Mouse (Mus musculus): ENCODE data around the gene Slc7a10.

The Slc7a10 gene

GRCm38 (mm10) chr7:35185889-35186569 lies at the start of gene Slc7a10:
Gene Slc7a10, plus strand, starts transcription at chr7:35186385.
- DNase-seq (ENCODE audit: low spot score), result no peak

GRCm38 (mm10) chr7:35137524-35137923 lies 48.7 kb upstream of the Slc7a10 start:
- DNase-seq (ENCODE audit: low spot score), result no peak

GRCm38 (mm10) chr7:35138481-35138880 lies 47.7 kb upstream of the Slc7a10 start:
- peak; percentile 94 for DNase-seq (ENCODE audit: low spot score)

GRCm38 (mm10) chr7:35139880-35140279 lies 46.3 kb upstream of the Slc7a10 start:
- no peak for DNase-seq (ENCODE audit: low spot score)

- peak; percentile 91 for DNase-seq (ENCODE audit: low spot score)
Measured at GRCm38 (mm10) chr7:35141519-35141918, 44.7 kb upstream of the Slc7a10 start.

GRCm38 (mm10) chr7:35142522-35142921 lies 43.7 kb upstream of the Slc7a10 start:
- no peak for DNase-seq (ENCODE audit: low spot score)

- DNase-seq (ENCODE audit: low spot score), result peak; percentile 74
Measured at GRCm38 (mm10) chr7:35143864-35144618, 42.1 kb upstream of the Slc7a10 start.

GRCm38 (mm10) chr7:35145068-35145467 lies 41.1 kb upstream of the Slc7a10 start:
- no peak for DNase-seq (ENCODE audit: low spot score)

GRCm38 (mm10) chr7:35146269-35146668 lies 39.9 kb upstream of the Slc7a10 start:
- DNase-seq (ENCODE audit: low spot score), result no peak

- DNase-seq (ENCODE audit: low spot score), result no peak
Measured at GRCm38 (mm10) chr7:35149616-35150433, 36.4 kb upstream of the Slc7a10 start.

- DNase-seq (ENCODE audit: low spot score), result no peak
Measured at GRCm38 (mm10) chr7:35150860-35151259, 35.3 kb upstream of the Slc7a10 start.

GRCm38 (mm10) chr7:35154449-35154848 lies 31.7 kb upstream of the Slc7a10 start:
- no peak for DNase-seq (ENCODE audit: low spot score)

- DNase-seq (ENCODE audit: low spot score), result peak; percentile 77
Measured at GRCm38 (mm10) chr7:35156561-35157477, 29.4 kb upstream of the Slc7a10 start.

GRCm38 (mm10) chr7:35157512-35157911 lies 28.7 kb upstream of the Slc7a10 start:
- peak; percentile 50 for DNase-seq (ENCODE audit: low spot score)

- no peak for DNase-seq (ENCODE audit: low spot score)
Measured at GRCm38 (mm10) chr7:35162443-35162842, 23.7 kb upstream of the Slc7a10 start.

- DNase-seq (ENCODE audit: low spot score), result peak; percentile 28
Measured at GRCm38 (mm10) chr7:35163600-35163999, 22.6 kb upstream of the Slc7a10 start.

- DNase-seq (ENCODE audit: low spot score), result no peak
Measured at GRCm38 (mm10) chr7:35164131-35164530, 22.1 kb upstream of the Slc7a10 start.

- no peak for DNase-seq (ENCODE audit: low spot score)
Measured at GRCm38 (mm10) chr7:35166988-35167387, 19.2 kb upstream of the Slc7a10 start.

GRCm38 (mm10) chr7:35167925-35168324 lies 18.3 kb upstream of the Slc7a10 start:
- DNase-seq (ENCODE audit: low spot score), result no peak

- DNase-seq (ENCODE audit: low spot score), result peak; percentile 98
Measured at GRCm38 (mm10) chr7:35169341-35169740, 16.8 kb upstream of the Slc7a10 start.

- DNase-seq (ENCODE audit: low spot score), result peak; percentile 95
Measured at GRCm38 (mm10) chr7:35171867-35172382, 14.3 kb upstream of the Slc7a10 start.
